Mouse (Mus musculus): Measurements from ENCODE around the gene Cbln3. TPM values are rescaled to one million over a fixed set of nuclear protein-coding genes. Genes with fewer than 3 reads are reported as not detected.

Gene Cbln3
- total RNA-seq, 2 experiments from 2014 or later, result 0.32 to 0.54 TPM

GRCm38 (mm10) chr14:55886571-55887382 lies 2.6 kb upstream of the Cbln3 start:
- Histone ChIP-seq H3K27ac (no peak overlapping the region), H3K4me3 (no peak overlapping the region; the same call in 1 of the 2 replicates)
- TF ChIP-seq CTCF (conservative IDR thresholded peaks at IDR 0.05), result no peak
- no peak for DNase-seq (ENCODE audit: low spot score in 2 of 2)

- peak in 1 of 2 experiments; percentile 41 for DNase-seq (ENCODE audit: low spot score in 2 of 2)
- H3K27ac ChIP-seq, result peak overlapping the region; percentile 92
- H3K4me3 ChIP-seq, result peak overlapping the region; percentile 77
- no peak for TF ChIP-seq CTCF (conservative IDR thresholded peaks at IDR 0.05)
Measured at GRCm38 (mm10) chr14:55885791-55886271, 1.6 kb upstream of the Cbln3 start.

- peak overlapping the region; percentile 92 for H3K27ac ChIP-seq
- DNase-seq (ENCODE audit: low spot score in 2 of 2), result no peak
- TF ChIP-seq CTCF (conservative IDR thresholded peaks at IDR 0.05), result no peak
Measured at GRCm38 (mm10) chr14:55885114-55885790, 1.1 kb upstream of the Cbln3 start.

GRCm38 (mm10) chr14:55884713-55885113 lies 521 bp upstream of the Cbln3 start, which contains the start of gene Khnyn:
Khnyn (plus strand) TSS chr14:55884947.
- H3K4me3 ChIP-seq, result peak within 1 kb of the TSS; percentile 77
- H3K27ac ChIP-seq, result peak within 1 kb of the TSS; percentile 92
- peak; percentile 68 to 79 for DNase-seq (ENCODE audit: low spot score in 2 of 2)
- TF ChIP-seq CTCF (conservative IDR thresholded peaks at IDR 0.05), result no peak

More at GRCm38 (mm10) chr14:55885114-55885790, 1.1 kb upstream of the Cbln3 start:
- H3K4me3 ChIP-seq, result peak overlapping the region; percentile 77

- Histone ChIP-seq H3K27ac (no peak overlapping the region), H3K4me3 (no peak overlapping the region)
- no peak for TF ChIP-seq CTCF (conservative IDR thresholded peaks at IDR 0.05)
- DNase-seq (ENCODE audit: low spot score in 2 of 2), result no peak
Measured at GRCm38 (mm10) chr14:55883663-55884062, 529 bp downstream of the Cbln3 start.

- no peak overlapping the region for H3K4me3 ChIP-seq
- DNase-seq (ENCODE audit: low spot score in 2 of 2), result no peak
- no peak overlapping the region for H3K27ac ChIP-seq
- TF ChIP-seq CTCF (conservative IDR thresholded peaks at IDR 0.05), result no peak
Measured at GRCm38 (mm10) chr14:55883149-55883661, 987 bp downstream of the Cbln3 start.

GRCm38 (mm10) chr14:55882171-55882641 lies 2.0 kb downstream of the Cbln3 start:
- no peak overlapping the region for H3K27ac ChIP-seq
- no peak for TF ChIP-seq CTCF (conservative IDR thresholded peaks at IDR 0.05)

GRCm38 (mm10) chr14:55880982-55881381 lies 3.2 kb downstream of the Cbln3 start:
- no peak for DNase-seq (ENCODE audit: low spot score in 2 of 2)
- H3K4me3 ChIP-seq, result no peak overlapping the region
- no peak for TF ChIP-seq CTCF (conservative IDR thresholded peaks at IDR 0.05)
- H3K27ac ChIP-seq, result no peak overlapping the region

More at GRCm38 (mm10) chr14:55882171-55882641, 2.0 kb downstream of the Cbln3 start:
- H3K4me3 ChIP-seq, result no peak overlapping the region
- no peak for DNase-seq (ENCODE audit: low spot score in 2 of 2)

GRCm38 (mm10) chr14:55879623-55880022 lies 4.6 kb downstream of the Cbln3 start:
- Histone ChIP-seq H3K4me3 (no peak overlapping the region), H3K27ac (no peak overlapping the region)
- peak; percentile 60 to 82 for DNase-seq (ENCODE audit: low spot score in 2 of 2)
- TF ChIP-seq CTCF (conservative IDR thresholded peaks at IDR 0.05), result peak; percentile 95

- Histone ChIP-seq H3K27ac (no peak overlapping the region), H3K4me3 (no peak overlapping the region)
- DNase-seq (ENCODE audit: low spot score in 2 of 2), result no peak
- peak; percentile 35 for TF ChIP-seq CTCF (conservative IDR thresholded peaks at IDR 0.05)
Measured at GRCm38 (mm10) chr14:55878316-55878940, 5.8 kb downstream of the Cbln3 start.

- no peak overlapping the region for H3K4me3 ChIP-seq
- TF ChIP-seq CTCF (conservative IDR thresholded peaks at IDR 0.05), result no peak
- H3K27ac ChIP-seq, result no peak overlapping the region
- DNase-seq (ENCODE audit: low spot score in 2 of 2), result no peak
Measured at GRCm38 (mm10) chr14:55877469-55878315, 6.5 kb downstream of the Cbln3 start.

Data from layer of hippocampus, adult 2 months (tissue).